Mouse (Mus musculus) forelimb bud, embryonic 11.5 days (tissue): Measurements from ENCODE around the gene Fuz.

Source experiments
- DNase-seq: peaks from one replicate; pipeline ENCODE4 v3.0.0-alpha.2; 2012; ENCODE audit warnings: low read depth, low spot score

Fuz gene

GRCm38 (mm10) chr7:44928570-44928969, 32.7 kb downstream of the Fuz start:
- no peak for DNase-seq

- DNase-seq: peak; percentile 100
Observed at GRCm38 (mm10) chr7:44929204-44930151, 33.6 kb downstream of the Fuz start, which contains the start of gene Ap2a1. Gene Ap2a1 (minus strand): TSS chr7:44929496.

- no peak for DNase-seq
Observed at GRCm38 (mm10) chr7:44938680-44939079, 42.8 kb downstream of the Fuz start.

- DNase-seq: no peak
Observed at GRCm38 (mm10) chr7:44942904-44943303, 47.0 kb downstream of the Fuz start, which contains the start of gene Tsks. Gene Tsks (plus strand): TSS chr7:44943204.

GRCm38 (mm10) chr7:44949922-44950321, 54.0 kb downstream of the Fuz start:
- no peak for DNase-seq

GRCm38 (mm10) chr7:44951960-44952359, 56.1 kb downstream of the Fuz start:
- DNase-seq: peak; percentile 51
